Mouse (Mus musculus): ENCODE data around the gene Gphn. TPM values are rescaled to one million over a fixed set of nuclear protein-coding genes. Genes with fewer than 3 reads are reported as not detected.

Gene Gphn
- polyA plus RNA-seq, 1 experiment from 2014 or later: 39.5 TPM

GRCm38 (mm10) chr12:78717783-78718182 is 491.6 kb downstream of the Gphn start:
- Histone ChIP-seq H3K9ac (ENCODE audit: low read length) (no peak overlapping the region), H3K36me3 (ENCODE audit: control insufficient read depth, insufficient read depth, low read length) (no peaks in the 10 kb centered on the region), H3K27me3 (replicated peaks; ENCODE audit: control insufficient read depth, insufficient read depth, low read length) (no peaks in the 10 kb centered on the region), H3K27ac (ENCODE audit: low read depth, low read length) (no peak overlapping the region), H3K4me2 (ENCODE audit: low read length) (no peak overlapping the region), H3K9me3 (replicated peaks; ENCODE audit: control insufficient read depth, low read length) (no peaks in the 10 kb centered on the region), H3K4me3 (ENCODE audit: low read depth, low read length) (no peak overlapping the region), H3K4me1 (ENCODE audit: control insufficient read depth, insufficient read depth, low read length) (no peaks in the 10 kb centered on the region)
- DNase-seq (ENCODE audit: low spot score) (no peak), ATAC-seq (no peak)
- 84% methylated on average over 2 of the region's 2 CpGs for WGBS

- Histone ChIP-seq H3K4me3 (ENCODE audit: low read depth, low read length) (no peak overlapping the region), H3K4me1 (ENCODE audit: control insufficient read depth, insufficient read depth, low read length) (no peaks in the 10 kb centered on the region), H3K9ac (ENCODE audit: low read length) (no peak overlapping the region), H3K4me2 (ENCODE audit: low read length) (no peak overlapping the region), H3K36me3 (ENCODE audit: control insufficient read depth, insufficient read depth, low read length) (no peaks in the 10 kb centered on the region), H3K9me3 (replicated peaks; ENCODE audit: control insufficient read depth, low read length) (no peaks in the 10 kb centered on the region), H3K27ac (ENCODE audit: low read depth, low read length) (no peak overlapping the region), H3K27me3 (replicated peaks; ENCODE audit: control insufficient read depth, insufficient read depth, low read length) (no peaks in the 10 kb centered on the region)
- DNase-seq (ENCODE audit: low spot score) (no peak), ATAC-seq (no peak)
- WGBS: 69% methylated on average over 4 of the region's 4 CpGs
These were observed 501.5 kb downstream of the Gphn start for GRCm38 (mm10) chr12:78727723-78728122.

Other genes with a start within 250 kb of the Gphn start
- not detected in 2 replicates for gene Gm6657, start 32.1 kb upstream of the Gphn start, polyA plus RNA-seq (2014; fragmentation: Nextera tagmentation; extraction: Ambion mirVana)

All from forebrain, embryonic 14.5 days (tissue).